Mouse (Mus musculus) intestine, embryonic 15.5 days (tissue): ENCODE results near the gene Lingo4. TPM values are rescaled to one million over a fixed set of nuclear protein-coding genes. Genes with fewer than 3 reads are reported as not detected.
A peak's percentile ranks its signal among the peaks of the same experiment; 100 is the strongest.

Experiments used
- ATAC-seq: fragments of 200-750 bp; cut with Nextera tagmentation; 2 replicates; pipeline ENCODE4 v1.8.0; 2017; ENCODE audit warnings: moderate TSS enrichment, moderate library complexity
- H3K27ac ChIP-seq: fragments of 300-500 bp; sonication (generic); 2 replicates; pipeline ENCODE4 v1.5.1; 2015; ENCODE audit warnings: mild to moderate bottlenecking, inconsistent platforms
- H3K27me3 ChIP-seq: fragments of 300-500 bp; sonication (generic); replicated peaks from 2 replicates; pipeline ENCODE4 v1.6.1; 2015; ENCODE audit warnings: inconsistent platforms
- H3K36me3 ChIP-seq: fragments of 300-500 bp; sonication (generic); 2 replicates; pipeline ENCODE4 v1.6.1; 2015; ENCODE audit warnings: inconsistent platforms
- H3K4me1 ChIP-seq: fragments of 300-500 bp; sonication (generic); replicated peaks from 2 replicates; pipeline ENCODE4 v1.6.1; 2015; ENCODE audit warnings: inconsistent platforms
- H3K4me2 ChIP-seq: fragments of 300-500 bp; sonication (generic); replicated peaks from 2 replicates; pipeline ENCODE4 v1.6.1; 2015; ENCODE audit warnings: mild to moderate bottlenecking, inconsistent platforms
- H3K4me3 ChIP-seq: fragments of 300-500 bp; sonication (generic); replicated peaks from 2 replicates; pipeline ENCODE4 v1.5.1; 2015; ENCODE audit warnings: inconsistent platforms
- H3K9ac ChIP-seq: fragments of 300-500 bp; sonication (generic); 2 replicates; pipeline ENCODE4 v1.6.1; 2015; ENCODE audit warnings: inconsistent platforms
- H3K9me3 ChIP-seq: fragments of 300-500 bp; sonication (generic); 2 replicates; pipeline ENCODE4 v1.6.1; 2016; ENCODE audit warnings: inconsistent platforms
- WGBS: fragments of 180-500 bp; shearing (Covaris S2); methylation state at CpG from one replicate; pipeline ENCODE4 v1.1.7; 2015; 5-methylcytosine and 5-hydroxymethylcytosine counted together
- polyA plus RNA-seq: library from polyadenylated mRNA; unstranded; fragments of >200 nt; fragmentation: Nextera tagmentation; extraction: Ambion mirVana; gene quantifications from 2 replicates; pipeline ENCODE4 v1.2.1, GENCODE M21; 2015

Gene Lingo4
- polyA plus RNA-seq, 1 experiment from 2014 or later = 0.41 TPM

DNA sequence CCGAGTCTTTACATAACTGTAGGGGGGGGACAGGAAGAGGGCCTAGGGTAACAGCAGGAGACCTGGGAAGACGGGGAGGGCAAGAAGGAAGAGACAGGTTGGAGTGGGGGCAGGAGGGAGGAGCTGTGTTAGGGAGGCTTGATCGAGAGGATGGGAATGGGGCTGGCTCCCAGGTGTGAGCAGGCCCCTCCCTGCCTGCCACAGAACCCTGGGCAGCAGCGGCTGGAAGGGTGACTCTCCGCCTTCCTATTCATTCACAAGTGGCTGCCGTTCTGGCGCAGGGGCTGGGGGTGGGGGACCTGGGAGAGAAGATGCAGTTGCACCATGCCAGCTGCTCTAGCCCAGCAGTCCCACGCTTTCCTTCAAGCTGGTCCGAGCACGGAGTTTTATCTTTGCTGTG is 25.2 kb upstream of the Lingo4 start:
- 5% methylated on average over 10 of the region's 10 CpGs for WGBS
- H3K27ac ChIP-seq = peak overlapping the region; percentile 58; the same call in 1 of the 2 replicates

DNA sequence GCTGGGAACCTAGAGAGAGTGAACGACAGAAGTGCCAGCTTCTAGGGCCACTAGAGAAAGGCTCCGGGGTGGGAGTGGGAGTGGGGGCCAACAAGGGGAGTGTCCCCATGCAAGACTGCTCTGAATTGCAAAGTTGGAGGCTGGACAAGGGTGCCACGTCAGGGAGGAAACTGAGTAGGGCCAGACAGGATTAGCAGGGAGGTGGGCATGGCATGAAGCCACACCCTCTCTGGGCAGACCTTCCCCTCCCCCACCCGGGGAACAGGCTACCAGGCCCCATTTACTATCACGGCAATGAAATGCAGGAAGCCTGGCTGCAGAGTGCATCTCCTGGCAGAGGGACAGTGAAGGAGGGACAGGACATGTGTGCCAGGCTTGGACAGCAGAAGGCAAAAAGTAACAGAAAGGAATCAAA is 24.7 kb upstream of the Lingo4 start:
- Histone ChIP-seq H3K9me3 (no peaks in the 10 kb centered on the region), H3K4me1 (peaks cover 25% of the 10 kb centered on the region), H3K4me2 (peak overlapping the region; percentile 55), H3K27me3 (0 out of 2 replicates have a peak, but pooled peaks cover 3% of the 10 kb centered on the region), H3K36me3 (no peaks in the 10 kb centered on the region), H3K9ac (no peak overlapping the region; the same call in 1 of the 2 replicates), H3K4me3 (peak overlapping the region; percentile 29), H3K27ac (peak overlapping the region; percentile 58; the same call in 1 of the 2 replicates)
- ATAC-seq = peak; percentile 46
- 0% methylated on average over 5 of the region's 5 CpGs for WGBS

More for the DNA sequence above, 25.2 kb upstream of the Lingo4 start:
- peak; percentile 62 for ATAC-seq
- 0 out of 2 replicates have a peak, but pooled peaks cover 3% of the 10 kb centered on the region for H3K27me3 ChIP-seq
- H3K36me3 ChIP-seq = no peaks in the 10 kb centered on the region
- peaks cover 25% of the 10 kb centered on the region for H3K4me1 ChIP-seq
- peak overlapping the region; percentile 55 for H3K4me2 ChIP-seq
- H3K4me3 ChIP-seq = peak overlapping the region; percentile 29
- H3K9ac ChIP-seq = no peak overlapping the region
- no peaks in the 10 kb centered on the region for H3K9me3 ChIP-seq

DNA sequence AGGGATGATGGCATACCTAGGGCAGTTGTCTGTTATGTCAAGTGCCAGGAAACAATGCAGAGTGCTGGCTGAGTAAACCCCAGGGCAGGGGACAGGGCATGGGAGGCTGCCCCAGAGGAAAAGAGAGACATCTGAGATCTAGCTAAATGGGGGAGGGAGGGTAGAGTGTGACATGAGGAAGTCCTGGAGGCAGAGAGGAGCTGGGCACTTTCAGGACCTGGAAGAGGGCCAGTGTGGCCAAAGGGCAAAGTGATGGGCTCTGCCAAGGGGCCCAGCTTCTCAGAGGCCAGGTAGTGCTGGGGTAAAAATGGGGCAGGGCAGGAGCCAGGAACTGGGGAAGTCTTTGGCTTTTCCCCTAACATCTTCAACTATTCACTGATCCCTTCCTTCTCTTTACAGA is 23.7 kb upstream of the Lingo4 start:
- no peak overlapping the region for H3K27ac ChIP-seq
- H3K9ac ChIP-seq = no peak overlapping the region
- H3K4me1 ChIP-seq = peaks cover 25% of the 10 kb centered on the region
- H3K9me3 ChIP-seq = no peaks in the 10 kb centered on the region
- no peaks in the 10 kb centered on the region for H3K36me3 ChIP-seq
- no peak overlapping the region for H3K4me2 ChIP-seq
- 0 out of 2 replicates have a peak, but pooled peaks cover 3% of the 10 kb centered on the region for H3K27me3 ChIP-seq
- ATAC-seq = no peak
- H3K4me3 ChIP-seq = no peak overlapping the region

DNA sequence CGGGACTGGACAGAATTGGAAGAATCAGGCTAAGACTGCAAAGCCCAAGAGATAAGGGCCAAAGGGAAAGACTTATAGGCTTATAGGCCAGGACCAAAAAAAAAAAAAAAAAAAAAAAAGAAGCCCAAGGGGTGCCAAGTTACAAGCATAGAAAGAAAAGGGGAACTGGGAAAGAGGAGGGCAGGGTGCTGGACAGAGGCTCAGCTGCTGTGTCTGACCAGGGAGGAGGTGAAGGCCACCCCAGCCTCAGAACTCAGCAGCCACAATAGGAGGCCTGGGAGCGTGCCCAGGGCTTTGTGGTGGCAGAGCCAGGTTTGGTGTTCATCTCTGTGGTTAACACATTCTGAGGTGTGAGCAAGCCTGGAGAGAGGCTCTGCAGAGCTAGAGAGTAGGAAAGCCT is 23.2 kb upstream of the Lingo4 start:
- no peak overlapping the region for H3K4me3 ChIP-seq
- H3K36me3 ChIP-seq = no peaks in the 10 kb centered on the region
- WGBS = 79% methylated on average over 2 of the region's 2 CpGs
- no peak for ATAC-seq
- H3K4me1 ChIP-seq = peaks cover 25% of the 10 kb centered on the region
- no peak overlapping the region for H3K4me2 ChIP-seq
- no peak overlapping the region for H3K9ac ChIP-seq
- no peaks in the 10 kb centered on the region for H3K9me3 ChIP-seq
- no peak overlapping the region for H3K27ac ChIP-seq
- 0 out of 2 replicates have a peak, but pooled peaks cover 3% of the 10 kb centered on the region for H3K27me3 ChIP-seq

DNA sequence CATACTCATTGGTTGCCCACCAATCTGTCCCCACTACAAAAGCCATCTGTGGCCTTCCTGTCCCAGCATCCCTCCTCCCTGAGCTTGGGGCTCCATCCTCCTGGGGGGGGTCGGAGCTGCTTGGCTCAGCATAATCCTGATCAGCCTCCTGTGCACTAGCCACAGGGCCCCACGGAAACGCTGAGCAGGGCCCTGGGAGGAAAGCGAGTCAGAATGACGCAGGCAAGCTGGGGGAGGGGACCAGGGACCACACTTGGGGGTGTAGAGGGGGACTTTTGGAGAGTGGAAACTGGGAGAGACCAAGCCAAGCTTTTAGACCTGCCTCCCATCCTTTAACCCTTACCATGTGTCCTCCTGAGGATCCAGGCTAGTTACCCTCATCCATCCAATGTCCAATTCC is 22.5 kb upstream of the Lingo4 start:
- Histone ChIP-seq H3K4me2 (no peak overlapping the region), H3K9ac (no peak overlapping the region), H3K27me3 (0 out of 2 replicates have a peak, but pooled peaks cover 3% of the 10 kb centered on the region), H3K4me1 (peaks cover 25% of the 10 kb centered on the region), H3K27ac (no peak overlapping the region), H3K36me3 (no peaks in the 10 kb centered on the region), H3K9me3 (no peaks in the 10 kb centered on the region), H3K4me3 (no peak overlapping the region)
- WGBS = 53% methylated on average over 5 of the region's 5 CpGs
- no peak for ATAC-seq

DNA sequence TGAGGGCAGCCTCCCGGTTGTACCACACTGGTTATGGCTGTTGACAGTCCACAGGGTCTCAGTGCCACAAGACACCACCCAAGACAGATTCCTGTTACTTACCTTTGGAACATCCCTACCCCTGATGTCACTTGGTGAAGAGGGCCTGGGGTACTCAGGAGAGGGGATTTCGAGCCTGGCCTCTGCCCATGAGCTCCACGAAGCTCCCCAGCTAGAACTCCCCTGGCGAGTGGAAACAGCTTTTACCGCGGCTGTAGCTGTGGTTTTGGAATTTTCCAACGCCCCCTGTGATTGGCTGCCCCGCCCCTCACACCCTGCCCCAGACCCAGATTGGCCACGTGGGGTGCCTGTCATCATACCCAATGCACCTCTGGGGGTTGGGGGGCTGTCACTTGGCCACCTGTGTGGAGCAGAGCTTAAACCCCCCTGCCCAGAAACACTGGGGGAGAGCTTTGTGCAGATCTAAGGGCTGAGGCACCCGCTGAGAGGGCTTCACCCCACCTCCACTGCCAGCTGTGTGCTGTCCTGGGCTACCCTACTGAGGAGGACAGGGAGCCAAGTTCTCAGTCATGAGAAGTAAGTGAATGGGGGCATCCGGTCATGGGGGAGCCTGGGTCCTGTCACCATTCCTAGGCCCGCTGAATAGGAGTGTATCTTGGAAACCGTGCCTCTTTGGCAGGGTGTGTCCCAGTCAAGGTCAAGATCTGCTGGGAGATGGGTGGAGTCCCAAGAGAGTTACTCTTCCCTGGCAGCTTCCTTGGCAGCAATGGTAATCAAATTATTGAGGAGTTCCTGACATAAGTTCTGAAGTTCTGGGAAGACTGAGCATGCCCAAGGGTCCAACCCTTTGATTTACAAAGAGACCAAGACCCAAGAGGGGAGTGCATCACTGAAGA is 21.0 kb upstream of the Lingo4 start:
- Histone ChIP-seq H3K9me3 (no peaks in the 10 kb centered on the region), H3K4me2 (no peak overlapping the region), H3K27me3 (0 out of 2 replicates have a peak, but pooled peaks cover 3% of the 10 kb centered on the region), H3K9ac (no peak overlapping the region), H3K27ac (no peak overlapping the region), H3K4me1 (peaks cover 17% of the 10 kb centered on the region), H3K4me3 (no peak overlapping the region), H3K36me3 (no peaks in the 10 kb centered on the region)
- ATAC-seq = no peak
- 13% methylated on average over 13 of the region's 13 CpGs for WGBS

DNA sequence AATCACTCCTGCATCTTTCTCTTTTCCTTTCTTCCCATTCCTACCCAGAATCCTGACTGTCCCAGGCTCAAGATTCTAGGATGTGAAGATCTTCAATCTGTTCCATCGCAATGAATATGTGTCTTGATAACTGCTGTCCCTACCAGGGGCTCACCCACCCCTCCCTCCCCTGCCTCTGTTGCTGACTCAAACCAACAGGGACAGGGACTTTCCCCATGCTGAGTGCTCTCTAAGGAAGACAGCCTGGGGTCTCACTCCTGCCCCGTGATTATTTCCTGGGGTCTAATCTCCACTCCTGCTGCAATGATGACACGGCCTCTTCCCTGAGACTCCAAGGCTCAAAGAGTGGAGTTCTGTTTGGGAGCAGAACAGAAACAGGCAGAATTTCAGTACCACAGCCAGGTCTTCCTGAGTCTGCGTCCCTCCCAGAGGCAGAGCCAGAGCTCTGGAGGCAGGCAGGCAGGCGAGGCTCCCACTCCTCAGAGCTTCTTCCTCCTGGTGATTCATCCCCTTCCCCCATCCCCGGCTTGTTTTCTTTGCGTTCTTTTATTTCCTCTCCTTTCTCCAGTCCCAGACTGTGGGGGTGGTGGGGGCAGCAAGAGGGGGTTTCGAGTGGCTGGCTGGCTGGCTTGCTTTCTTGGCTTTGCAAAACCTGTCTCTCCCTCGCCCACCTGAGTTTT is 18.3 kb upstream of the Lingo4 start:
- no peak overlapping the region for H3K9ac ChIP-seq
- 0 out of 2 replicates have a peak, but pooled peaks cover 3% of the 10 kb centered on the region for H3K27me3 ChIP-seq
- no peaks in the 10 kb centered on the region for H3K36me3 ChIP-seq
- ATAC-seq = no peak
- WGBS = 27% methylated on average over 9 of the region's 9 CpGs
- no peak overlapping the region for H3K4me3 ChIP-seq
- H3K9me3 ChIP-seq = no peaks in the 10 kb centered on the region
- no peak overlapping the region for H3K27ac ChIP-seq
- H3K4me2 ChIP-seq = no peak overlapping the region
- no peaks in the 10 kb centered on the region; the same call in 1 of the 2 replicates for H3K4me1 ChIP-seq

DNA sequence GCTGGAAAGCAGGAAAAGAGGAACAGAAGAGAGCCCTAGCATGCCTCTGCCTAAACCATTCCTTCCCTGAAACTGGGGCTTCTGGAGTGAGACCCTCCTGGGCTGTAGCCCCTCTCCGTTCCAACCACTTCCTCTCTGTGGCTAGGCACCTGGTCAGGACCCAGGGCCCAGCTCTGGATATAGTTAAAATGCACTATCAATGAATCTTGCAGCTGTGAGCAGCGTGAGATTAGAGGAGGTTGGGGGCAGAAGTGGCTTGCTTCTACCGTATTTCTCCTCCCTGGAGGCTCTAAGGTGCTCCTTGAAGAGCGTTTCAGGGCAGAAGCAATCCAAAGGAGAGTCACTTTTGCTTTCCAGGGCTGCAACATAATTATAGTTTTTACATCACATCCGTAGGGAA is 16.0 kb upstream of the Lingo4 start:
- Histone ChIP-seq H3K36me3 (no peaks in the 10 kb centered on the region), H3K4me2 (no peak overlapping the region), H3K9ac (no peak overlapping the region), H3K9me3 (no peaks in the 10 kb centered on the region), H3K27ac (no peak overlapping the region), H3K4me3 (no peak overlapping the region), H3K4me1 (no peaks in the 10 kb centered on the region; the same call in 1 of the 2 replicates), H3K27me3 (no peaks in the 10 kb centered on the region)
- 71% methylated on average over 5 of the region's 5 CpGs for WGBS
- no peak for ATAC-seq

DNA sequence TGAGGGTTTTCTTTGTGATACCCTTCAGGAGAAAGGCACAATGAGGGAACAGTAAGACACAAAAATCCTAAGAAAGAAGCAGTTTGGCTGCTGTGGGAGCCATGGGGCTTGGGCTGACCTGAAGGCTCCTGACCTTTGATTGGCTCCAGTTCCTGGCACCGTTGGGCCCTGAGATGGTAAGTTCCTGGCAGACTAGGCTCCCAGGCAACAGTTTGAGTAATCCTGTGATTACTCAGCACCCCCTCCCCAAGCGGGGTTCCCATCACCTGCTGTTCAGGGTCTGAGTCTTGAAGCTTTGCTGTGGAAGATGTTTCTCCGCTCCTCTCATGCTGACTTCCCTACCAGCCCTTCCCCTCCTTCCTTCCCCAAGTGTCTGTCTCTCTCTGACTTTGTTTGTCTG is 14.8 kb upstream of the Lingo4 start:
- WGBS = 63% methylated on average over 3 of the region's 3 CpGs
- H3K27ac ChIP-seq = no peak overlapping the region
- no peaks in the 10 kb centered on the region; the same call in 1 of the 2 replicates for H3K4me1 ChIP-seq
- no peaks in the 10 kb centered on the region for H3K36me3 ChIP-seq
- H3K9ac ChIP-seq = no peak overlapping the region
- ATAC-seq = no peak
- H3K9me3 ChIP-seq = no peaks in the 10 kb centered on the region
- H3K27me3 ChIP-seq = no peaks in the 10 kb centered on the region
- H3K4me2 ChIP-seq = no peak overlapping the region
- H3K4me3 ChIP-seq = no peak overlapping the region

DNA sequence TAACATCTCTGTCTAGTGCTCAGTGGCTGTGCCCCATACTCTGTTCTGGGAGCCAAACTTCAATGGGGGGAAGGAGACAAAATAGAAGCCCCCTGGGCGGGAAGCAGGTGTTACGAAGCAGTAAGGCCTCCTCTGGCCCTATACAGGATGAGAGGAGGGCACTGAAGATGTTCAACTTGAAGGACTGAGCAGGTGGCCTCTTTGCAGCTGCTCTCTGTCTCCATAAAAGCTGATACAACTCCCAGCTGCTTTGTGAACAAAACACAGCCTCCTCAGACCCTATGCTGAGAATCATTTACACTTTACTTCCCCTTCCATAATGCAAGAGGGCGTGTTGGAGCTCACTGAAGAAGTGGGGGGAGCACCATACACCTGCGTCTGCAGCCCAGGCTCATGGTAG is 11.6 kb upstream of the Lingo4 start:
- H3K4me2 ChIP-seq = no peak overlapping the region
- no peak overlapping the region for H3K9ac ChIP-seq
- H3K27me3 ChIP-seq = no peaks in the 10 kb centered on the region; the same call in 1 of the 2 replicates
- no peak overlapping the region for H3K4me3 ChIP-seq
- no peak for ATAC-seq
- no peak overlapping the region for H3K27ac ChIP-seq
- 55% methylated on average over 4 of the region's 4 CpGs for WGBS
- H3K9me3 ChIP-seq = no peaks in the 10 kb centered on the region
- H3K36me3 ChIP-seq = no peaks in the 10 kb centered on the region
- no peaks in the 10 kb centered on the region for H3K4me1 ChIP-seq

DNA sequence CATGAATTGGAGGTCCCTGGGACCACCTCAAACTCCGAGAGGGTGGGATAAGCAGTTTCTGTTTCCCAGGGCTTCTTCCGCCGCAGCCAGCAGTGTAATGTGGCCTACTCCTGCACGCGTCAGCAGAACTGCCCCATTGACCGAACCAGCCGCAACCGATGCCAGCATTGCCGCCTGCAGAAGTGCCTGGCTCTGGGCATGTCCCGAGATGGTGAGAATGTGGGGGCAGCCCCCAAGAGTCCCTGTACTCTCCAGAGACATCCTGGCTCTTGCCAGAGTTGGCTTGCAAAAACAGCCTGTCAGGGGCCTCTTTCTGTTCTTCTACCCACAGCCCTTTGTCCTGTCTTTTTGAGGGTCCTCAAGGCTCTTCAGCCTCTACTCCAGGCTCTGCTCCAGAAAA is 10.9 kb upstream of the Lingo4 start:
- no peak for ATAC-seq
- WGBS = 89% methylated on average over 10 of the region's 10 CpGs
- Histone ChIP-seq H3K9ac (no peak overlapping the region), H3K9me3 (no peaks in the 10 kb centered on the region), H3K27ac (no peak overlapping the region), H3K36me3 (no peaks in the 10 kb centered on the region), H3K4me3 (no peak overlapping the region), H3K4me1 (no peaks in the 10 kb centered on the region), H3K27me3 (no peaks in the 10 kb centered on the region; the same call in 1 of the 2 replicates), H3K4me2 (no peak overlapping the region)

DNA sequence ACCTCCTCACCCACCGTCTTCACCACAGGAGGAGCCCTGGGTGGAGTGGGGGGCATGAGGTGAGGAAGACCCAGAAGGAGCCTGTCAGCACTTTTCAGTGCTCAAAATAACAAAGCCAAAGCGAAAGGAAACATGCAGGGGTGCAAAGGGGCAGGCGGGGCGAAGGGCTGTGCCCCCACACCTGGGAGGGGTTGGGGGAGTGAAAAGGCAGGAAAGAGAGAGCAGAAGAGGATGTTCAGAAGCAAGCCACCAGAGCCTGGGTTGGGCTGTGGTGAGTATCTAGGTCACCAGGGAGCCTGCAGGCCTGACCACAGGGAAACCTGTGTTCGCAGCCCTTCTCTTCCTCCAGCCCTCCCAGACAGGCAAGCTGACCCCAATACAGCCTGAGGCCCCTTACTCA is 10.3 kb upstream of the Lingo4 start:
- 80% methylated on average over 5 of the region's 5 CpGs for WGBS
- no peak for ATAC-seq

More for the DNA sequence above, 10.3 kb upstream of the Lingo4 start:
- Histone ChIP-seq H3K9me3 (no peaks in the 10 kb centered on the region), H3K27ac (no peak overlapping the region), H3K4me1 (no peaks in the 10 kb centered on the region), H3K9ac (no peak overlapping the region), H3K4me3 (no peak overlapping the region), H3K36me3 (no peaks in the 10 kb centered on the region), H3K27me3 (no peaks in the 10 kb centered on the region; the same call in 1 of the 2 replicates), H3K4me2 (no peak overlapping the region)
